Mouse (Mus musculus): Measurements from ENCODE around the gene Cacna1e. TPM values are rescaled to one million over a fixed set of nuclear protein-coding genes. Genes with fewer than 3 reads are reported as not detected.

Gene Cacna1e
- polyA plus RNA-seq, 1 experiment from 2014 or later = 5.8 TPM

DNA sequence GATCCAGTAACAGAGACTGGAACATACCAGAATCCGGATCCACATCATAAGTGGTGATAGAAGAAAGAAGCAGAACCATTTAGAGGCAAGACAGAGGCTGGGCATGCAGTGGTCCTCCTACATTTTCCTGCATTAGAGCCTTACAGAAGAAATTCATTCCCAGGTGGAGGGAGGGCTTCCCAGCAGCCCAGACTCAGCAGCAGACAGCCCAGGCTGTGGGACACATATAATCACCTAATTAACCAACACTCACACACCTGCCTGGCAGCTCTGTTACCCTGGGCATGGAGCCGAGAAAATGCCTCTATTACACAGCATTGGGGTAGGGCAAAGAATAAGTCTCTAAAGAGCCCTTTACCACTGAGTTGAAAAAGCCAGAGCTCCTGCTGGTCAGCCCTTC, 304.4 kb downstream of the Cacna1e start:
- H3K9ac ChIP-seq = no peak overlapping the region
- 73% methylated on average over 2 of the region's 2 CpGs for WGBS
- ATAC-seq = no peak
- no peaks in the 10 kb centered on the region for H3K4me1 ChIP-seq
- no peaks in the 10 kb centered on the region for H3K27me3 ChIP-seq
- no peak overlapping the region for H3K27ac ChIP-seq
- H3K9me3 ChIP-seq (replicated peaks) = no peaks in the 10 kb centered on the region
- H3K4me3 ChIP-seq = no peak overlapping the region
- no peaks in the 10 kb centered on the region for H3K36me3 ChIP-seq (ENCODE audit: poor library complexity, severe bottlenecking)
- H3K4me2 ChIP-seq = no peak overlapping the region

DNA sequence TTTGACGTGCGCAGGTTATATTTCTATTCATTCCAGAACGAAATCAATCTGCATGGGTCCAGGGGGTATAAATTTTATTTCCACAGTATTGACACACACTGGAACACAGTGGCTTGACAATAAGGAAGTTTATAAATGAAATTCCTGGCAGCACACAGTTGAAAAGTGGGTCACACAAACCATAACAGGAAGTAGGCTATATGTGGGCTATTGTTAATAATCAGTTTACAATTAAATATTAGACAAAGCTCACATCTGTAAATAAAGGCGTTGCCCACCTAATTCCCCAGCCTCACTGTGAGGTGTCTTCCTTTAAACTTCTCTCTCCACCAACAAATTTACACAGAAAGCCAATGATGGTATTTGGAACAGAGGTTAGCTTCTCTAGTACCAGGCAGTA, 305.6 kb downstream of the Cacna1e start:
- Histone ChIP-seq H3K4me2 (no peak overlapping the region), H3K9me3 (replicated peaks) (no peaks in the 10 kb centered on the region), H3K36me3 (ENCODE audit: poor library complexity, severe bottlenecking) (no peaks in the 10 kb centered on the region), H3K27ac (no peak overlapping the region), H3K9ac (no peak overlapping the region), H3K4me3 (no peak overlapping the region), H3K4me1 (no peaks in the 10 kb centered on the region), H3K27me3 (no peaks in the 10 kb centered on the region)
- ATAC-seq = no peak
- WGBS = 85% methylated on average over 4 of the region's 4 CpGs

DNA sequence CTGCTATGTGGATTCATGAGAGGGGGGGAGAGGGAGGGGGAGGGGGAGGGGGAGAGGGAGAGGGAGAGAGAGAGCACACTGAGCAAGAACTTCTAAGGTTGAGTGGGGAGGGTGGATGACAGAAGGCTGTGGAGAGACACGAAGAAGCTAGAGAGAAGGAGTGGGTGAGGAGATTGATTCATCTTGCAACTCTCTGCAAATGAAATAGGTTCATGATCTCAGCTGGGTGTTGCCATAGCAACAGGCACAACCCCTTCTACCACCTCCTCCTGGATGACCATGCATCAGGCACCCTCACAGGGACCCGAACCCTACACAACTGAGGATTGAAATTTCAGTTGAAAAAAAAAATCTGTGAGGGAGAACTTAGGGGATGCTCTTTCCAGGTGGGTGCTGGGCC, 307.9 kb downstream of the Cacna1e start:
- WGBS = 82% methylated on average over 2 of the region's 2 CpGs
- no peaks in the 10 kb centered on the region for H3K9me3 ChIP-seq (replicated peaks)
- no peak overlapping the region for H3K9ac ChIP-seq
- no peak for ATAC-seq
- H3K4me1 ChIP-seq = no peaks in the 10 kb centered on the region
- no peak overlapping the region for H3K4me3 ChIP-seq
- no peaks in the 10 kb centered on the region for H3K27me3 ChIP-seq
- H3K27ac ChIP-seq = no peak overlapping the region
- H3K4me2 ChIP-seq = no peak overlapping the region
- no peaks in the 10 kb centered on the region for H3K36me3 ChIP-seq (ENCODE audit: poor library complexity, severe bottlenecking)

DNA sequence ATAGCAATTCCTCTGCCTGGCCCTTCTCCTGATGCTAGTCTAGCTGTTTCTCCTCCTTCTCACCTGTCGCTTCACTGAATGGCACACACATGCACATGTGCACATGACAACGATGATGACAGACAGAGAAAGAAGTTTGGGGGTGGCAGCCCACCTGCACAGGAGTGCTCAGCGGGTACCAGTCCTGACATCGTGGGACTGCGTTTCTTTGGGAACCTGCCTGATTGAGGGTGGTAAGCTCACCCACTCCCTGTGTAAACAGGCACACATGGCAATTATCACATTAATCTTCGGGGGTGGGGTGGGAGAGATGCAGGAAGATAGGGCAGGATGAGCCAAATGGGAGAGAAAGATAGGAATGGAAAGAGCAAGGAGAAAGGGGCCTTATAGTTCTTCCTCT, 318.3 kb downstream of the Cacna1e start:
- H3K36me3 ChIP-seq (ENCODE audit: poor library complexity, severe bottlenecking) = no peaks in the 10 kb centered on the region
- no peak overlapping the region for H3K9ac ChIP-seq
- 89% methylated on average over 6 of the region's 6 CpGs for WGBS
- no peak overlapping the region for H3K4me2 ChIP-seq
- no peak overlapping the region for H3K27ac ChIP-seq
- no peaks in the 10 kb centered on the region for H3K4me1 ChIP-seq
- no peak overlapping the region for H3K4me3 ChIP-seq
- H3K9me3 ChIP-seq (replicated peaks) = no peaks in the 10 kb centered on the region
- no peak for ATAC-seq
- no peaks in the 10 kb centered on the region for H3K27me3 ChIP-seq

DNA sequence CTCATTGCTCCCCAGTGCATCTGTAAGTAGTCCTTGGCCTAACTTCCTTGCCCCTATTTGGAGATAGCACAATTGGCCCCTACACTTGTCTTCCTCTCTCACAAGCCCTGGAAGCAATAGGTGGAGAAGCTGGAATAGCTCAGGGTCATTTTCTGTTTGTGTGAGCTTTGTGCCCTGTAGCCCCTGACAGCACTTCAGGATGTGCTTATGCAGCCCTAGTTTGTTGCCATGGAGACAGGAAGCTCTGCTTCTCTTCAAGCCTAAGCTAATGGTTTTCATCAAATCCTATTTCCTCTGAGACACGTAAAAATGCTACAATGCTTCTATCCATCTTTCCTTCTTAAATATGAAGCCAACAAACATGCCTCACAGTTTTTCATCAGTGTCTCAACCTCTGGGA, 328.5 kb downstream of the Cacna1e start:
- Histone ChIP-seq H3K4me2 (no peak overlapping the region), H3K36me3 (ENCODE audit: poor library complexity, severe bottlenecking) (no peaks in the 10 kb centered on the region), H3K27me3 (no peaks in the 10 kb centered on the region), H3K27ac (no peak overlapping the region), H3K9ac (no peak overlapping the region), H3K9me3 (replicated peaks) (no peaks in the 10 kb centered on the region), H3K4me3 (no peak overlapping the region), H3K4me1 (no peaks in the 10 kb centered on the region)
- WGBS = 53% methylated on average over 1 of the region's 1 CpGs
- ATAC-seq = no peak

DNA sequence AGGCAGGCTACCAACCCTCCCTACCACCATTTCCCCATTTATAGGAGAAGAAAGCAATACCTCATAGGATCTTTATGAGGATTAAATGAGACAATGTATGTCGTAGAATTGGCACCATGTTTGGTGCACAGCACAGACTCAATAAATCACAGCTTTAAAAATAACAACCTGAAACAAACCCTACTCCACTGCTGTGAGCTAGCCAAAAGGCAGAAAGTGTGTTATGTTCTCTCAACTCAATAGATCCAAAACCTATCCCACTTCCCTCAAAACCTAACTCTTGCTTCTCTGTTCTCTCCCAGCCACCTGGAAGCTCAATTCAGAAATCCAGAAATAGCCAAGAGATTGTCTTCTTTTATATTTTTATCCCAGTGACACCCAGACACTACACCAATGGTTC, 331.2 kb downstream of the Cacna1e start:
- 78% methylated on average over 1 of the region's 1 CpGs for WGBS
- ATAC-seq = no peak
- no peaks in the 10 kb centered on the region for H3K36me3 ChIP-seq (ENCODE audit: poor library complexity, severe bottlenecking)

DNA sequence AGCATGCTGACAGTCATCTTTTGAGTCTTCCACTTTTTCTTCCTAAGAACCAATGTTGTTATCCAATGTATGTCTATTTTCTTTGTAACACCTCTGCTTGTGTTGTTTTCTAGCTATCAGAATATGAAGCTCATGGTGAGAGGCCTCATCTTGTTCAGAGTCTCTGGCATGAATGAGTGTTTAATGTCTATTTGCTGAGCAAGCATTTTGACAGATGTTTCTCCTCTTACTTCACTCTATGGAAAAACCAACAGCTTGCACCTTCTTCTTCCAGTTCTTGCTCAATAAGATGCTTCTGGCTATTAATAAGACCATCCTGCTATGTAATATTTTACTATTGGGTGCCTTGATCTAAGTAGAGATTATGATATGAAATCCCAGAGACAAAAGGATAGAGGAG, 346.9 kb downstream of the Cacna1e start:
- no peak for ATAC-seq

More for the DNA sequence above, 331.2 kb downstream of the Cacna1e start:
- Histone ChIP-seq H3K9ac (no peak overlapping the region), H3K9me3 (replicated peaks) (no peaks in the 10 kb centered on the region), H3K4me3 (no peak overlapping the region), H3K4me1 (no peaks in the 10 kb centered on the region), H3K27ac (no peak overlapping the region), H3K27me3 (no peaks in the 10 kb centered on the region), H3K4me2 (no peak overlapping the region)

DNA sequence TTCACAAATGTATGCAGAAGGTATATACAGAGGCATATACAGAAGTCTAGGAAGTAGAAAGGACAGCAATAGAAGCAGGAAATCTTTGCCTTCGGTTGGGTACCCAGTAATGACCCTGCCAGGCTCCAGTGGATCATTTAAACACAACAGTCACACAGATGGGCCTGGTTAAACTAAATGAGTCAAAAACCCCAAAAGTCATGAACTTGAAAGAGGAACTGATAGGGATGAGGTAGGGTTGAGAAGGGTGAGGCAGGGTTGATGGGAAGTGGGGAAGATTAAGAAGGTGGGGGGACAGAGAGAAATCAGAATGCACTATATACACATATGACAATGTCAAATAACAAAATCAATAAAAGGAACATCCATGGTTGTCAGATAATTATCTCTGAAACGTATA, 347.5 kb downstream of the Cacna1e start:
- Histone ChIP-seq H3K36me3 (ENCODE audit: poor library complexity, severe bottlenecking) (no peaks in the 10 kb centered on the region), H3K4me3 (no peak overlapping the region), H3K9ac (no peak overlapping the region), H3K4me2 (no peak overlapping the region), H3K27me3 (no peaks in the 10 kb centered on the region), H3K4me1 (peaks cover 12% of the 10 kb centered on the region; the same call in 1 of the 2 replicates), H3K9me3 (replicated peaks) (no peaks in the 10 kb centered on the region), H3K27ac (no peak overlapping the region)
- no peak for ATAC-seq
- WGBS = 81% methylated on average over 2 of the region's 2 CpGs

More for the DNA sequence above, 346.9 kb downstream of the Cacna1e start:
- Histone ChIP-seq H3K9me3 (replicated peaks) (no peaks in the 10 kb centered on the region), H3K27me3 (no peaks in the 10 kb centered on the region), H3K36me3 (ENCODE audit: poor library complexity, severe bottlenecking) (no peaks in the 10 kb centered on the region), H3K4me3 (no peak overlapping the region), H3K4me2 (no peak overlapping the region), H3K4me1 (peaks cover 11% of the 10 kb centered on the region; the same call in 1 of the 2 replicates), H3K9ac (no peak overlapping the region), H3K27ac (no peak overlapping the region)

DNA sequence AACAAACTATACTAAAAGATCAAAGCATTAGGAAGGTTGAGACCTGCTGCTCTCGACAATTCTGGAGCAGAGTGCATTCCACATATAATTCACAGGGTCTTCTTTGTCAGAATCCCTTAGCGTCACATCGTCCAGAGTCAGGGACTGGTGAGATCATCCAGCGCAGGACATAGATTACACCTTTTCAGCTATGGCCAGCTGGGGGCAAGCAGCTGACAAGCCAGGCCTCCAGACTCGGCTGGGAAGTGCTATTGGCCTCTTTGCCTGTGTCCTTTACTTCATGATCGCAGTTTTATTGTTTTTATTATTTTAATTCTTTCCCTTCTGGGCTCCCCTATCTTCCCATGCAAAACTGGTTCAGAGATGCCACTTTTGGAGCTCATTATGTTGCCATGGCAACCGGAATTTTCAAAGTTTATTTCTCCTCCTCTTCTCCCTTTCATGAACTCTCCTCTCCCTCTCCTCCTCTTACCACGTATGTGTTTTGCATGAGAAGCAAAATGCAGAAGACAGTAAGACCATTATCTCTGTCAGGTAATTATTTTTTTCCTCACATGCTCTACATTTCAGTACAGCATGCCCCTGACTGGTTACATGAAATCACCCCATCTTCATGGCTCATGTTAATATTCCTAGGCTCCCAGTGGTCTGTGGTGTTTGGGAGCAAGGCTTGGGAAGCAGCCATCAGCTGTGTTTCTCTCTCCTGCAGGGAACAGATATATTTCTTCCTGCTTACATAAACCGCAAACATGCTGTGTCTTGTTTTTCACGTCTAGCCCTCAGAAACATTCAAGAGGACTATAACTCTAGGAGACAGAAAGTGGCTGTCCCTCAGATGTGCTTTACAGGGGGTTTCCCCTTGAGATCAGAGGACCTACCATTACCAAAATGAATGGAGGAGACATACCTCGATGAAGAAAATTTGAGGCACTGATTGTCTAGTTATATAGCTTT, 351.0 kb downstream of the Cacna1e start:
- WGBS = 57% methylated on average over 11 of the region's 11 CpGs
- Histone ChIP-seq H3K27ac (no peak overlapping the region), H3K36me3 (ENCODE audit: poor library complexity, severe bottlenecking) (no peaks in the 10 kb centered on the region), H3K4me2 (no peak overlapping the region), H3K9ac (no peak overlapping the region), H3K4me3 (no peak overlapping the region), H3K27me3 (no peaks in the 10 kb centered on the region), H3K4me1 (peaks cover 12% of the 10 kb centered on the region; the same call in 1 of the 2 replicates), H3K9me3 (replicated peaks) (no peaks in the 10 kb centered on the region)
- ATAC-seq = peak; percentile 27; the same call in 1 of the 2 replicates

DNA sequence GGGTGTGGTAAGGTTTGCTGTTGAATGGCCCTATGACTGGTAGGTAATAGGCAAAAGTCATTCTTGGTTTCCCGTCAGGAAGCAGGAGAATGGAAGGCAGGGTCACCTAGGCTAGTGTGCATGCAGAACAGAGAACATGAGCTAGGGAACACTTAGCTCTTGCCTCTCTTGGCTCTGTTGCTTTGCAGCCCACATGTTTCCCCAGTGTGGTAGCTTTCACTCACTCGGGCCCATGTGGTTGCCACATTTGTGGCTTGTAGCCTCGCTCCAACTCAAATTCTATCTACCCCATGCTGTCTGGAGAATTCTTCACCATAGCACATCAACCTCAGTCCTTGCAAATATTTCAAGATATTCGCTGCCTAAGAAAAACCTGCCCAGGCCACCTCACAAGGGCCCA, 354.6 kb downstream of the Cacna1e start:
- Histone ChIP-seq H3K27ac (no peak overlapping the region), H3K9ac (no peak overlapping the region), H3K4me3 (no peak overlapping the region), H3K4me2 (no peak overlapping the region), H3K36me3 (ENCODE audit: poor library complexity, severe bottlenecking) (no peaks in the 10 kb centered on the region), H3K9me3 (replicated peaks) (no peaks in the 10 kb centered on the region), H3K4me1 (peaks cover 12% of the 10 kb centered on the region; the same call in 1 of the 2 replicates), H3K27me3 (no peaks in the 10 kb centered on the region)
- no peak for ATAC-seq
- WGBS = 96% methylated on average over 4 of the region's 4 CpGs

DNA sequence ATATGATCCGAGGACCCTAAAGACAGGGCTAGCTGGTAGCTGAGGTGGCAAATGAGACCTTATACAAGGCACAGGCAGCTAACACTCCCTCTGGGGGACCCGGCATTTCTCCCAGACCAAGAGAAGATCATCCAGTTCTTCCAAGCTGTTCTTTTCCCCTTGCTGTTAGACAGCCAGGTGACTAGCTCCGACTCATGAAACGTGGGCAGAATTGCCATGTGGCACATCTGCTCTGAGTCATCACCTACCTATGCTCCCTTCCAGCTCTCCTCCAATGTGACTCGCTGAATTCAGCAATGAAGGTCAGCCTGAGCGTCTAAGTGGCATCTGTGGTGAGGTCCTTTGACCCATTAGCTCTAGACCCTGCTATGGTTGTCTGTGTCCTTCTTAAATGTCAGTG, 355.5 kb downstream of the Cacna1e start:
- WGBS = 87% methylated on average over 6 of the region's 6 CpGs
- Histone ChIP-seq H3K9ac (no peak overlapping the region), H3K4me1 (peaks cover 12% of the 10 kb centered on the region; the same call in 1 of the 2 replicates), H3K4me2 (no peak overlapping the region), H3K27me3 (no peaks in the 10 kb centered on the region), H3K4me3 (no peak overlapping the region), H3K36me3 (ENCODE audit: poor library complexity, severe bottlenecking) (no peaks in the 10 kb centered on the region), H3K9me3 (replicated peaks) (no peaks in the 10 kb centered on the region), H3K27ac (no peak overlapping the region)
- no peak for ATAC-seq

DNA sequence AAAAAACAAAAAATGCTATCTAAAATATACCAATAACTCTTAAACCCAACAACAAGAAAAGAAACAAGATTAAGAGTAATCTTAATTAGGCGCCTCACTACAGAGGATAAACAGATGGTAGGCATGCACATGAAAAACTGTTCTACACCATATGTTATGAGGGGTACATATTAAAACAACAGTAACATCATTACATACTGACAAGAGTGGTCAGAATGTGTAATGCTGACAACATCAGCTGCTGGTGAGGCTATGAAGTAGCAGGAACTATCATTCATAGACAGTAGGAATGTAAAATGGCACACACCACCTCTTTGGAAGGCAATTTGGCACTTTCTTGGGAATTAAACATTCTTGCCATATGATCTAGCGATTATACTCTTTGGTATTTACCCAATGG, 363.6 kb downstream of the Cacna1e start:
- Histone ChIP-seq H3K36me3 (ENCODE audit: poor library complexity, severe bottlenecking) (no peaks in the 10 kb centered on the region), H3K9ac (no peak overlapping the region), H3K9me3 (replicated peaks) (no peaks in the 10 kb centered on the region), H3K4me3 (no peak overlapping the region), H3K4me1 (no peaks in the 10 kb centered on the region), H3K4me2 (no peak overlapping the region), H3K27me3 (no peaks in the 10 kb centered on the region), H3K27ac (no peak overlapping the region)
- 85% methylated on average over 2 of the region's 2 CpGs for WGBS
- ATAC-seq = peak; percentile 36; the same call in 1 of the 2 replicates

Measured in forebrain, embryonic 13.5 days (tissue).